Mouse (Mus musculus): Measurements from ENCODE around the gene Nsrp1. TPM values are rescaled to one million over a fixed set of nuclear protein-coding genes. Genes with fewer than 3 reads are reported as not detected.

Gene Nsrp1
- polyA plus RNA-seq, 1 experiment from 2014 or later, result 51.2 TPM

GRCm38 (mm10) chr11:77084001-77084682 lies 5.9 kb upstream of the Nsrp1 start:
- H3K27ac ChIP-seq, result no peak overlapping the region
- H3K79me2 ChIP-seq (ENCODE audit: inconsistent target), result no peaks in the 10 kb centered on the region
- 45% methylated on average over 4 of the region's 5 CpGs for WGBS (ENCODE audit: missing documents)
- no peak overlapping the region for H3K4me3 ChIP-seq (ENCODE audit: inconsistent target)
- no peaks in the 10 kb centered on the region for H3K36me3 ChIP-seq (ENCODE audit: inconsistent target)

DNA sequence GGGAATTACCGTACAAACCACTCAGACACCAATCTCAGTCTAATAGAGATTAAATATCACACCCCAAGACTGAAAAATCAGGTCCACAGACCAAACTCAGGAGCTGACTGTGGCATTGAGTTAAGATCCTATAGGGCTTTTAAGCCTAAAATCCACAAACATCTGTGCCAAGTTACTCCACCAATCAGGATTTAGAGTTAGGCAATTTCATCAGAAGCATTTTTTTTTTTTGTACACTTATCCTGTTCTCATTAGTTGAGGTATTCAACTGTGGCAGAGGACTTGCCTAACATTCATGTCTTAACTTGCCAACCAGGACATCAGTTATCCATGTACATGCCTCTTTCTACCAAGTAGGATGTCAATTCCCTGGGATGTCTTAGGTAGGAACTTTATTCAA lies 1.1 kb upstream of the Nsrp1 start:
- Histone ChIP-seq H3K4me3 (ENCODE audit: inconsistent target) (no peak overlapping the region), H3K79me2 (ENCODE audit: inconsistent target) (peaks cover 38% of the 10 kb centered on the region), H3K36me3 (ENCODE audit: inconsistent target) (peaks cover 19% of the 10 kb centered on the region; the same call in 1 of the 2 replicates), H3K27ac (no peak overlapping the region)
- WGBS (ENCODE audit: missing documents), result 83% methylated on average over 1 of the region's 1 CpGs

GRCm38 (mm10) chr11:77077792-77078191 lies 443 bp downstream of the Nsrp1 start:
- Histone ChIP-seq H3K79me2 (ENCODE audit: inconsistent target) (peaks cover 54% of the 10 kb centered on the region), H3K36me3 (ENCODE audit: inconsistent target) (peaks cover 24% of the 10 kb centered on the region; the same call in 1 of the 2 replicates), H3K27ac (peak overlapping the region; percentile 66), H3K4me3 (ENCODE audit: inconsistent target) (peak overlapping the region; percentile 96)
- 5% methylated on average over 16 of the region's 16 CpGs for WGBS (ENCODE audit: missing documents)

- H3K36me3 ChIP-seq (ENCODE audit: inconsistent target), result peaks cover 24% of the 10 kb centered on the region; the same call in 1 of the 2 replicates
- 55% methylated on average over 3 of the region's 4 CpGs for WGBS (ENCODE audit: missing documents)
- peaks cover 58% of the 10 kb centered on the region for H3K79me2 ChIP-seq (ENCODE audit: inconsistent target)
- H3K27ac ChIP-seq, result 0 out of 2 replicates have a peak overlapping the region, but pooled peaks have one; percentile 66
- H3K4me3 ChIP-seq (ENCODE audit: inconsistent target), result peak overlapping the region; percentile 96
These were observed 904 bp downstream of the Nsrp1 start for GRCm38 (mm10) chr11:77077331-77077730.

- H3K4me3 ChIP-seq (ENCODE audit: inconsistent target), result no peak overlapping the region
- peaks cover 100% of the 10 kb centered on the region for H3K79me2 ChIP-seq (ENCODE audit: inconsistent target)
- H3K27ac ChIP-seq, result no peak overlapping the region
- peaks cover 19% of the 10 kb centered on the region; the same call in 1 of the 2 replicates for H3K36me3 ChIP-seq (ENCODE audit: inconsistent target)
- 74% methylated on average over 4 of the region's 4 CpGs for WGBS (ENCODE audit: missing documents)
These were observed 7.5 kb downstream of the Nsrp1 start for GRCm38 (mm10) chr11:77070721-77071120.

GRCm38 (mm10) chr11:77068825-77069224 lies 9.4 kb downstream of the Nsrp1 start:
- peaks cover 100% of the 10 kb centered on the region for H3K79me2 ChIP-seq (ENCODE audit: inconsistent target)
- no peak overlapping the region for H3K27ac ChIP-seq
- H3K36me3 ChIP-seq (ENCODE audit: inconsistent target), result peaks cover under 1% of the 10 kb centered on the region; the same call in 1 of the 2 replicates
- no peak overlapping the region for H3K4me3 ChIP-seq (ENCODE audit: inconsistent target)
- 96% methylated on average over 4 of the region's 4 CpGs for WGBS (ENCODE audit: missing documents)

GRCm38 (mm10) chr11:77063406-77063805 lies 14.8 kb downstream of the Nsrp1 start:
- WGBS (ENCODE audit: missing documents), result 96% methylated on average over 2 of the region's 2 CpGs
- no peak overlapping the region for H3K4me3 ChIP-seq (ENCODE audit: inconsistent target)
- no peaks in the 10 kb centered on the region for H3K36me3 ChIP-seq (ENCODE audit: inconsistent target)
- H3K27ac ChIP-seq, result no peak overlapping the region
- H3K79me2 ChIP-seq (ENCODE audit: inconsistent target), result peaks cover 89% of the 10 kb centered on the region

DNA sequence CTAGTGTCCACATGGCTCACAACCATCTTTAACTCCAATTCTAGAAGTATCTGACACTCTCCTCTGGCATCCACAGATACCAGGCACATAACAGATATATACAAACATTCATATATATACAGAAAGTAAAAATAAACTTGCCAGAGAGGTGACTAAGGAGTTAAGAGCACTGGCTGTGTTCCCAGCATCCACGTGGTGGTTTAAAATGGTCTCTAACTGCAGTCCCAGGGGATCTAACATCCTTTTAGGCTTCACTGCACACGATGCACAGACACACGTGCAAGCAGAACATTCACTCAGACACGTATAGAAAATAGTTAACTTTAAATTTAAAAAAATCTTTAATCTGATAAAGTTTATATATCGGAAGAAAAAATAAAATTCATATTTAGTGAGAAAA lies 16.3 kb downstream of the Nsrp1 start:
- no peaks in the 10 kb centered on the region for H3K36me3 ChIP-seq (ENCODE audit: inconsistent target)
- peaks cover 78% of the 10 kb centered on the region for H3K79me2 ChIP-seq (ENCODE audit: inconsistent target)
- H3K4me3 ChIP-seq (ENCODE audit: inconsistent target), result no peak overlapping the region
- WGBS (ENCODE audit: missing documents), result 76% methylated on average over 5 of the region's 5 CpGs
- no peak overlapping the region for H3K27ac ChIP-seq

GRCm38 (mm10) chr11:77042816-77043215 lies 35.4 kb downstream of the Nsrp1 start:
- H3K36me3 ChIP-seq (ENCODE audit: inconsistent target), result peaks cover 29% of the 10 kb centered on the region
- no peak overlapping the region for H3K27ac ChIP-seq
- H3K4me3 ChIP-seq (ENCODE audit: inconsistent target), result no peak overlapping the region
- H3K79me2 ChIP-seq (ENCODE audit: inconsistent target), result no peaks in the 10 kb centered on the region
- 100% methylated on average over 2 of the region's 2 CpGs for WGBS (ENCODE audit: missing documents)

DNA sequence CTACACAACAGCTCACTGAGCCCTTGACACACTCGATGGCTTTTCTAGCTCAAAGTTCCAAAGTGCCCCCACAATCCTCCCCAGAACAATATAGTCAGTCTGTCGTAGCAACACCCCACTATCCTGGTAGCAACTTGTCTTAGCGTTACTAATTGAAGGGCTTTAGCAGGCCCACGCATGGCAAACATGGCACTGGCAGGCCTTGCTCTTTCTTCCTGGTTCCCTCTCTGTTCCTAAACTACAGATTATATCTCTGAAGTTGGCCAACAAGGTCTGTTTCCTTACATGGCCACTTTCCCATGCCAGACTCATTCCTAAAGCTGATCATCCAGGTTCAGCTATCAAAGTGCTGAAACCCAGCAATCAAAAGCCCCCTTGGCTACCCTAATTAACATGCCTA lies 36.3 kb downstream of the Nsrp1 start:
- peaks cover 20% of the 10 kb centered on the region for H3K36me3 ChIP-seq (ENCODE audit: inconsistent target)
- H3K79me2 ChIP-seq (ENCODE audit: inconsistent target), result no peaks in the 10 kb centered on the region
- no peak overlapping the region for H3K4me3 ChIP-seq (ENCODE audit: inconsistent target)
- 93% methylated on average over 4 of the region's 4 CpGs for WGBS (ENCODE audit: missing documents)
- H3K27ac ChIP-seq, result no peak overlapping the region

- no peaks in the 10 kb centered on the region for H3K79me2 ChIP-seq (ENCODE audit: inconsistent target)
- H3K27ac ChIP-seq, result no peak overlapping the region
- no peak overlapping the region for H3K4me3 ChIP-seq (ENCODE audit: inconsistent target)
- no peaks in the 10 kb centered on the region for H3K36me3 ChIP-seq (ENCODE audit: inconsistent target)
- WGBS (ENCODE audit: missing documents), result 34% methylated on average over 13 of the region's 14 CpGs
These were observed 46.9 kb downstream of the Nsrp1 start for GRCm38 (mm10) chr11:77031151-77031934.

DNA sequence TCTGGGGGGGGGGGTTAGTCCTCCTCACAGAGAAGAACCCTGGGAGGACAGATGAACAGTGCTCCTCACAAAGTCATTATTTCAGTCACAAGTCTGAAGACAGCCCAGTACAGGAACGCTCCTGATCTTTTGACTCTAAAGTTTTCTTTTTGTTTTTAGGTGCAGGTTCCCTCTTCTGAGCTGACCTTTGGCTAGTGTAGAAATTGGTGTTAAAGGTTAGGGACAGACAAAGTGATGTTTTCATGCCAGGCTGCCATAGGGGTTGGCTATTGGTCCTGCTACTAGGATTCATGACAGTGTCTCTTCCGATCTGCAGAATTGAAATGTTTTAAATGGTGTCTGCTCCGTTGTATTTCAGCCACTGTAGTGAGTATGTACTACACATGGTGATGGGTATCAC lies 50.1 kb downstream of the Nsrp1 start:
- no peaks in the 10 kb centered on the region for H3K79me2 ChIP-seq (ENCODE audit: inconsistent target)
- no peak overlapping the region for H3K4me3 ChIP-seq (ENCODE audit: inconsistent target)
- no peak overlapping the region for H3K27ac ChIP-seq
- WGBS (ENCODE audit: missing documents), result 85% methylated on average over 3 of the region's 3 CpGs
- H3K36me3 ChIP-seq (ENCODE audit: inconsistent target), result no peaks in the 10 kb centered on the region

DNA sequence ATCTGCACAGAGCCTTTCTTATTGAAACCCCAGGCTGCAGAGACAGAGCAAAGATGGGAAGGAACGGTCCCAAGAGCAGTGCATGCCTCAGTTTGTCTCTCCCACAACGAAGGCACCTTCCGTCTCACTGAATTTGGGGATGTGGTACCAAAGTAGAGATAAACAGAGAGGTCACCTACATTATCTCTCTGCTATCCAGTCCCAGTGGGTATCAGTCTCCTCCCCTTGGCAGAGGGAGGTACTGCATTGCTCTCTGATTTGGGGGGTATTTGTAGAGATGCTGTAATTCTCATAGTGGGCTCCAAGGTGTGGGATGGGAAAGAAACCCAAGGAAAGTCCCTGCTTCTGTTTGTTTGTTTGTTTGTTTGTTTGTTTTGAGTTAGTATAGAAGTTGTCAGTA lies 51.7 kb downstream of the Nsrp1 start:
- Histone ChIP-seq H3K4me3 (ENCODE audit: inconsistent target) (no peak overlapping the region), H3K79me2 (ENCODE audit: inconsistent target) (no peaks in the 10 kb centered on the region), H3K27ac (no peak overlapping the region), H3K36me3 (ENCODE audit: inconsistent target) (no peaks in the 10 kb centered on the region)
- 91% methylated on average over 3 of the region's 3 CpGs for WGBS (ENCODE audit: missing documents)

DNA sequence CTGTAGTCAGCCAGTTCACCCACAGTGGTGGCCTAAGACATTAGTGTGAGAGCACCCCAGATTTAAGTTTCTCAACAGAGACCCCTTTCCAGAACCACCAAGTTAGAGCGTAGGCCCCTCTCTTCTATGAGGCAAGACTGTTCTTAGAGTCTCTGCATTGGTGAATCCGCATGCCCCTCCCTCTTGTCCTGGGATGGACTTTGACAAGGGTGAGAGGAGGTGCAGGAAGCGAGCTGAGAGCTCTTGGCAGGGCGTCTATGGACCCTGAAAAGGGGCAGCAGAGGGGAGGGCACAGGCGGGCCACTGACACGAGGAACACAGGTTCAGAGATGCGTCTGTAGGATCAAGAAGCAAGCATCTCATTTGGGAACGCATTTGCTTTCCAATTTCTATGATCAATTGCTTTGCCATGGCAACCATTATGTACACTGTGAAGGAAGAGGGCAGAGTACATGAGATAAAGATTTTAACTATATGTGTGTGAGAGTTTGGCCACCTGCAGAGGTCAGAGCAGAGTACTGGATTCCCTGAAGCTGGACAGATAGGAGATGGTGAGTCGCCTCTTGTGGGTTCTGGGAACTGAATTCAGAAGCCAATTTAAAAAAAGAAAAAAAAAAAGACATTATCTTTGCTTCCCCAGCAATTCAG lies 56.4 kb downstream of the Nsrp1 start:
- no peak overlapping the region for H3K27ac ChIP-seq
- no peaks in the 10 kb centered on the region for H3K36me3 ChIP-seq (ENCODE audit: inconsistent target)
- no peak overlapping the region for H3K4me3 ChIP-seq (ENCODE audit: inconsistent target)
- WGBS (ENCODE audit: missing documents), result 86% methylated on average over 9 of the region's 9 CpGs
- no peaks in the 10 kb centered on the region for H3K79me2 ChIP-seq (ENCODE audit: inconsistent target)

DNA sequence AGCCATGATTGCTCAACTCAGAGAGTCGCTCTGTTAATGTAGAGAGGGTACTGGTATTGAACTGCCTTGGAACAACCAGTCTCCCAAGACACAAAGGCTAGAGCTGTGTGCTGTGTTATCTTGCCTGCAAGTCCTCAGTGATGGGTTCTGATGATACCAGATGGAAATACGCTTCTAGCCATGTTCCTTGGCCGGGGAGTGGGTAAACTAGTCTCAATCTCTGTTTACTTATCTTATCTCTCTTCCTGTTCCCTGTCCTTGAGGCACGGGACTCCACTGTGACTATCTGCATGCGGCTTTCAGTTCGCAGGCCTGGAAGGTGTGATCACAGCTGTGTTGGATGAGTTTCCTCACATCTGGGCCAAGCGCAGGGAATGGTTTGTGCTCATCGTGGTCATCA lies 58.7 kb downstream of the Nsrp1 start:
- no peak overlapping the region for H3K4me3 ChIP-seq (ENCODE audit: inconsistent target)
- no peaks in the 10 kb centered on the region for H3K36me3 ChIP-seq (ENCODE audit: inconsistent target)
- 64% methylated on average over 8 of the region's 8 CpGs for WGBS (ENCODE audit: missing documents)
- no peaks in the 10 kb centered on the region for H3K79me2 ChIP-seq (ENCODE audit: inconsistent target)
- H3K27ac ChIP-seq, result no peak overlapping the region
